Mouse (Mus musculus) liver, adult 2 months (tissue): ENCODE results near the gene Kcnd2.

ENCODE experiments used
- CTCF ChIP-seq: fragments of 200-500 bp; IDR thresholded peaks from 2 replicates; pipeline ENCODE4 v1.5.1; 2011; ENCODE audit warnings: low read depth, low read length, control low read depth
- POLR2A ChIP-seq: fragments of 200-500 bp; IDR thresholded peaks from 2 replicates; pipeline ENCODE4 v1.6.1; 2011; ENCODE audit warnings: low read length, control low read depth; ENCODE audit not compliant: insufficient read depth; ENCODE audit errors: extremely low read depth

GRCm38 (mm10) chr6:21664135-21664534 is 448.8 kb downstream of the Kcnd2 start:
- TF ChIP-seq CTCF (no peak), POLR2A (no peak)
